Mouse (Mus musculus): ENCODE results near the gene Plin4.
"Not testable (repeated sequence)": the region's sequence is repeated elsewhere in the genome, so short reads cannot be mapped to it uniquely, and the experiment has no call there.

The Plin4 gene

GRCm38 (mm10) chr17:56126175-56126574, 16.6 kb upstream of the Plin4 start:
- DNase-seq (ENCODE audit: low spot score), result no peak

GRCm38 (mm10) chr17:56125276-56125630, 15.7 kb upstream of the Plin4 start:
- DNase-seq (ENCODE audit: low spot score), result no peak

- DNase-seq (ENCODE audit: low spot score), result no peak
These were observed 15.0 kb upstream of the Plin4 start for GRCm38 (mm10) chr17:56124377-56125275.

- DNase-seq (ENCODE audit: low spot score), result no peak
These were observed 14.2 kb upstream of the Plin4 start for GRCm38 (mm10) chr17:56123681-56124340.

GRCm38 (mm10) chr17:56123161-56123560, 13.6 kb upstream of the Plin4 start:
- no peak for DNase-seq (ENCODE audit: low spot score)

- no peak for DNase-seq (ENCODE audit: low spot score)
These were observed 12.2 kb upstream of the Plin4 start, which contains the start of gene Lrg1 for GRCm38 (mm10) chr17:56121826-56122225. Lrg1 (minus strand) TSS chr17:56122001.

- no peak for DNase-seq (ENCODE audit: low spot score)
These were observed 10.6 kb upstream of the Plin4 start for GRCm38 (mm10) chr17:56119981-56120880.

GRCm38 (mm10) chr17:56119431-56119830, 9.8 kb upstream of the Plin4 start:
- DNase-seq (ENCODE audit: low spot score), result no peak

GRCm38 (mm10) chr17:56117251-56117710, 7.7 kb upstream of the Plin4 start, which contains the start of gene Plin5:
Plin5 (minus strand) TSS chr17:56117596.
- DNase-seq (ENCODE audit: low spot score), result peak; percentile 52

GRCm38 (mm10) chr17:56116193-56116592, 6.6 kb upstream of the Plin4 start:
- no peak for DNase-seq (ENCODE audit: low spot score)

- DNase-seq (ENCODE audit: low spot score), result no peak
These were observed 3.1 kb upstream of the Plin4 start for GRCm38 (mm10) chr17:56112743-56113142.

GRCm38 (mm10) chr17:56111864-56112263, 2.3 kb upstream of the Plin4 start:
- peak; percentile 66 for DNase-seq (ENCODE audit: low spot score)

GRCm38 (mm10) chr17:56111021-56111420, 1.4 kb upstream of the Plin4 start:
- no peak for DNase-seq (ENCODE audit: low spot score)

GRCm38 (mm10) chr17:56110571-56110970, 968 bp upstream of the Plin4 start:
- no peak for DNase-seq (ENCODE audit: low spot score)

GRCm38 (mm10) chr17:56108334-56109044, 1.1 kb downstream of the Plin4 start:
- peak; percentile 48 for DNase-seq (ENCODE audit: low spot score)

GRCm38 (mm10) chr17:56107736-56108135, 1.9 kb downstream of the Plin4 start:
- no peak for DNase-seq (ENCODE audit: low spot score)

- DNase-seq (ENCODE audit: low spot score), result no peak
These were observed 2.6 kb downstream of the Plin4 start for GRCm38 (mm10) chr17:56106981-56107380.

- DNase-seq (ENCODE audit: low spot score), result not testable (repeated sequence)
These were observed 3.2 kb downstream of the Plin4 start for GRCm38 (mm10) chr17:56106436-56106835.

GRCm38 (mm10) chr17:56104821-56105220, 4.8 kb downstream of the Plin4 start:
- DNase-seq (ENCODE audit: low spot score), result not testable (repeated sequence)

GRCm38 (mm10) chr17:56103465-56104285, 5.9 kb downstream of the Plin4 start:
- DNase-seq (ENCODE audit: low spot score), result no peak

Data from lung, postnatal 25 days (tissue).